Mouse (Mus musculus): ENCODE data around the gene Gatad1.
"Not testable (repeated sequence)": the region's sequence is repeated elsewhere in the genome, so short reads cannot be mapped to it uniquely, and the experiment has no call there.

Gene Gatad1

GRCm38 (mm10) chr5:3657085-3657484, at the start of gene Gatad1:
Gene Gatad1 (minus strand): TSS chr5:3657185.
- no peak for DNase-seq

GRCm38 (mm10) chr5:3702180-3702579, 45.2 kb upstream of the Gatad1 start:
- no peak for DNase-seq

GRCm38 (mm10) chr5:3700025-3700424, 43.0 kb upstream of the Gatad1 start:
- DNase-seq = no peak

GRCm38 (mm10) chr5:3696031-3696430, 39.0 kb upstream of the Gatad1 start:
- DNase-seq = no peak

- DNase-seq = no peak
These were observed 38.2 kb upstream of the Gatad1 start for GRCm38 (mm10) chr5:3695191-3695590.

- no peak for DNase-seq
These were observed 36.0 kb upstream of the Gatad1 start for GRCm38 (mm10) chr5:3692956-3693355.

GRCm38 (mm10) chr5:3691283-3691682, 34.3 kb upstream of the Gatad1 start:
- DNase-seq = no peak

GRCm38 (mm10) chr5:3688298-3688697, 31.3 kb upstream of the Gatad1 start:
- DNase-seq = no peak

GRCm38 (mm10) chr5:3669938-3670554, 13.1 kb upstream of the Gatad1 start:
- DNase-seq = no peak

- DNase-seq = peak; percentile 16 to 37
These were observed 9.6 kb upstream of the Gatad1 start for GRCm38 (mm10) chr5:3666585-3666984.

- no peak for DNase-seq
These were observed 8.2 kb upstream of the Gatad1 start for GRCm38 (mm10) chr5:3665225-3665624.

- no peak for DNase-seq
These were observed 3.2 kb downstream of the Gatad1 start for GRCm38 (mm10) chr5:3653801-3654200.

GRCm38 (mm10) chr5:3652903-3653575, 3.9 kb downstream of the Gatad1 start:
- DNase-seq = not testable (repeated sequence)

- no peak for DNase-seq
These were observed 5.4 kb downstream of the Gatad1 start for GRCm38 (mm10) chr5:3651621-3652020.

GRCm38 (mm10) chr5:3650881-3651280, 6.1 kb downstream of the Gatad1 start, which contains the start of gene Tmbim7:
Gene Tmbim7 (plus strand): TSS chr5:3651181.
- no peak for DNase-seq

- DNase-seq = no peak
These were observed 8.2 kb downstream of the Gatad1 start for GRCm38 (mm10) chr5:3648849-3649210.

GRCm38 (mm10) chr5:3648206-3648848, 8.7 kb downstream of the Gatad1 start:
- no peak for DNase-seq

GRCm38 (mm10) chr5:3647708-3648121, 9.3 kb downstream of the Gatad1 start:
- peak; percentile 88 to 94 for DNase-seq

- DNase-seq = peak; percentile 54 to 63
These were observed 9.8 kb downstream of the Gatad1 start for GRCm38 (mm10) chr5:3646991-3647707.

GRCm38 (mm10) chr5:3646539-3646938, 10.4 kb downstream of the Gatad1 start:
- DNase-seq = no peak

- no peak for DNase-seq
These were observed 11.7 kb downstream of the Gatad1 start for GRCm38 (mm10) chr5:3645326-3645725.

GRCm38 (mm10) chr5:3644621-3645020, 12.4 kb downstream of the Gatad1 start:
- DNase-seq = no peak

GRCm38 (mm10) chr5:3635286-3635685, 21.7 kb downstream of the Gatad1 start:
- DNase-seq = no peak
